Mouse (Mus musculus) A20 (cell line): ENCODE measurements around the gene Nol12.

Experiments
- DNase-seq: peaks from one replicate; pipeline ENCODE4 v3.0.0-alpha.2; 2011; ENCODE audit warnings: low read depth, low spot score

The Nol12 gene

DNA sequence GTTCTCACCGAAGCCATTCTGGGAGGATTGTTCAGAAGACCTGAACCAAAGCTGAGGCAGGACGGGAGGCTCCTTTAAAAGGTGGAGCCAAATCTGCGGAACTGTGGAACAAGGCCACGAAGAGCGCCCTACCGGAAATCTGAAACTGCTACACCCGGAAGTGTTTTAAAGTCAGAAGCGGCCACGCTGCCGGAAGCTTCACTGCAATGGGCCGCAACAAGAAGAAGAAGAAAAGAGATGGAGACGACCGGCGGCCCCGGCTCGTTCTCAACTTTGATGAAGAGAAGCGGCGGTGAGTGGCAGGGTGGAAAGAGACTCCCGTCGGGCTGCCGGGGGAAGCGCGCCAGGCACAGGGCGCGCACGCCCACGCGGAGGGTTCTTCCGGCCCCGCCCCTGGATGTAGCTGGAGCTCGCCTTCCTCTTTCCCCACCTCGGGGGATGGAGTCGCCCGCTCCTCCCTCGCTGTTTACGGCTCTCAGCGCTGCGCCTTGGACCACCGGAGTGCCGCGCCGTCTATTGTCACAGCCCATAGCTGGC, at the start of gene Nol12:
TSS of gene Nol12 (plus strand) at position 150 of the 537 bp plus-strand sequence.
- peak; percentile 96 for DNase-seq

DNA sequence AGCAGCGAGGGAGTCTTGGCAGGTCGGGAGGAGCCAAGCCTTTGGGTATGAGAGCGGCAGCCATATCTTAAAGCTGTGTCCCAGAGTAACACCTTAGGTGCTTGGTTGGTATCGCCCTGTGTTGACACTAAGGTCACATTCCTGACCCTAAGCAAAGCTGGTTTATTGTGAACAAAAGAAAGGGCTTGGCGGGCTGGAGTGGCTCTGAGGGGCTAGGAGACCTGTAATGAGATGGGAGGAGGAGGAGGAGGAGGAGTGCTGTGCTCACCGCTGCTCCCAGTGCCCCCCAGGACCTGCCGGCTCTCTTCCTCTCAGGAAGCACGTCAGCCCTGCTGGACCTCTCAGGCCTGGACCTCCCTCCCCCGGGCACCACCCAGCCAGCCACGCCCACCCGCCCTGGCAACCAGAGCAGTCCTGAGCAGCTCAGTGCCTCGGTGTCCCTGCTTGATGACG, 45.3 kb upstream of the Nol12 start:
- no peak for DNase-seq

DNA sequence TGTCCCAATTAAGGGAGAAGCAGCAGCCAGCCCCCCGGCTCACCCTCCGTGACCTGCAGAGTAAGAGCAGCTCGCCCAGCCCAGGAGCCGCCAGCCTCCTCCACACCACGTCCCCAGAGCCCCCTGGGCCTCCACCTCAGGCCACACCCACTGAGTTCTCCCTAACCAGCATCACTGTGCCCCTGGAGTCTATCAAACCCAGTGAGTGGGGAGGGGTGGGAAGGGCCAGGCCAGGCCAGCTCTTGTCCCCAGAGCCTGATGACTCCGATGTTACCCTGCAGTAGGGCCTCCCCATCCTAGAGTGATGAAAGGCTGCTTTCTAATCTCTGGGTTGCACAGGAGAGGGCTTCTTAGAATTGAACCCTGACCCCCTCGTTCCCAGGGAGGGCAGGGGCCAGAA, 42.3 kb upstream of the Nol12 start:
- DNase-seq = no peak

DNA sequence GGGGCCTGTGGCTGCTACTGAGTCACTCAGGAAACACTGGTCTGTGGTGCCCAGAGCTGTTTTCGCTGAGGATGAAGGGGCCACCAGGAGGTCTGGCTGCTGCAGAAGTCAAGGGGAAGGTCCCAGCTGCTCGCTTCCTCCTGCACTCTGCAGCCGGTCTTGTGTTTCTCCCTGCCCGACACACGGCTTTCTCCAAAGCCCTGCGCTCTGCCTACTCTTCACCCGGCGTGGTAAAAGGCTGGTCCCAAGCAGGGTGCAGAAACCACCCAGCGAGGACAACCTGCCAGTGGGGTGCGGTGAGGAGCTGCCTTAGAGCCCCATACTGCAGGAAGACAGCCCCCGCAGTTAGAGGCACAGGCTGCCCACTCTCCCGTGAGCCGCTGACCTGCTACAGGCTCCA, 40.0 kb upstream of the Nol12 start:
- peak; percentile 34 for DNase-seq

DNA sequence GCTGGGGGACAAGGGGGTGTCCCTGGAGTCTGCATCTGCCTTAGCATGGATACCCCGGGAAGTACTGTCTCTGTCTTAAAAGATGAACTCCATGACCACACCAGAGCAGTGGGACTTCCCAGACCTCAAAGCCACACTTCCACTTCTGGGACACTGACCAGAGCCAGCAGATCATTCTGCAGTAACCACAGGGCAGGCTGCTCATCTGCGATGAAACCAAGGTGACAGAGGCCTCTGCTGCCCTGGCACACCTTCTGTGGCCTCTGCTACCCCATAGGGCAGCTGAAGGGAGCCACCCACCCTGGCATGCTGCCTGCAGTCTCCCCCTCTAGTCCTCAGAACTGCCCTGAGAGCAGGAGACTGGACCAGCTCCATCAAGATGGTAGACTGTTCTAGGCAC, 39.0 kb upstream of the Nol12 start:
- DNase-seq = no peak

DNA sequence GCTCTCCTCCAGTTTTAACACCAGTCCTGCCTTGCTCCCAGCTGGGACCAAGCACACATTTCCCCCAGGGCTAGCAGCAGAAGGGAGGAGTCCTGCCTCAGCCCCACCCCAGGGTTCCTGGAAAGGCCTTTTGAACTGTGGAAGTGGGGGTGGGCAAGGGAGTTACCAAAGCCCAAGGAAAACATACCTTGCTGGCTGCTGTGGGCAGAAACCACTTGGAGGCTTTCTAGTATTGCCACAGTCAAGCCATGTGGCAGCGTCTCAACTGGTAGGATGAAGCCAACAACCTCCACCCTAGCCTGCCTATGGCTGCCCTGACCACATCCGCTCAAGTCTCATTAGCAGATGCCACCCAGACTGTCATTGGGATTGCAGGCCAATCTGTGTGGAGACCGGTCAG, 38.6 kb upstream of the Nol12 start:
- no peak for DNase-seq

DNA sequence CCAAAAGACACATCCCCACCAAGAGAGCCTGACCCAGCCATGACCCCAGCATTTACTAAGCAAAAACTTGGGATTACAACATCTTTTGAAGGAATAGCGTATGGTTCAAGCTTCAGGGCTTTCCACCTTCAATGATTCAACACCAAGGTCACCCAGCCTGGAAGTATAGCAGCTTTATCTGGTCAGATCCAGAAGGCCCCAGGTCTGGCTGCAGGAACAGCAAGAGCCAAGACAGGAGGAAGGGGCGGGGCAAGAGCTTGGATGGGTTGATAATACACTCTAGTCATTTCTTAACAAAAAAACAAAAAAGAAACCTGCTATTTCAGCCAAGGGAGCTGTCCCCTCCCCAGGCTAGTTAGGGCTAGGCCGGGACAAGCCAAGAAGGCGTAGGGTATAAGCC, 37.2 kb upstream of the Nol12 start:
- no peak for DNase-seq

DNA sequence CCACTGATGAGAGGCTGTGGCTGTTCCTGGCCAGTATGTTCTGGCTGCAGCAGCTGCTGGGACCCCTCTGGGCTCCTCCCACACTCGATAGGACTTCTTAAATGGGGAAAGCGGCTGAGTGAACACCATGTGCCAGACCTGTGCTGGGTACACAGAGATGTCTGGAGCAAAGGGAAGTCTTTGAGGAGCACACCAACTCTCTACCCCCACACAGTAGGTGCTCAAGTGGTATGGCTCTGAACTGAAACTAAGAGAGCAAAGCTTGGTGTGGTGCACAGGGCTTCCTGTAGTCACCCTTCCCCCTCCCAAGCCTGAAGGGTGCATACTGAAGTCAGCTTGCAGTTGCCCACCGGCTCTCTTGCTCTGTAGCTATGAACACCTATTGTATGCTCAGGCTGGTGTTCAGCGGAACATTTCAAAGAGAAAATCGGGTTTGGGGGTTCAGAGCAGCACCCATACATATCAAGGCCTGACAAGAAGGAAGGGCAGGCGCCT, 36.2 kb upstream of the Nol12 start:
- DNase-seq = peak; percentile 61

DNA sequence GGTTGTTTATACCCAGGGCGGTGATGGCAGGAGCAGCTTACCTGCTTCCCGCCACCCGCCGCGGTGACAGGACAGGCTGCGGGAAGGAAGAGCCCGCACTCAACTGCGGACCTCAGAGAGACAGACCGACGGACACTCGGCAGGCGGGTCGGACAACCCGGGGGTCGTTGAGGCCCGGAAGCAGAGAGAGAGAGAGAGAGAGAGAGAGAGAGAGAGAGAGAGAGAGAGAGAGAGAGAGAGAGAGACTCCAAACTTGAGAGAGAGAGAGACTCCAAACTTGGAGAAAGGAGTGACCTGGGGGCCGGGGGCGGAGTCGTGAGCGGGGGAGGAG, 35.4 kb upstream of the Nol12 start, which contains the start of gene Gm49510:
TSS of gene Gm49510 (plus strand) at position 259 of the 331 bp plus-strand sequence.
- no peak for DNase-seq

DNA sequence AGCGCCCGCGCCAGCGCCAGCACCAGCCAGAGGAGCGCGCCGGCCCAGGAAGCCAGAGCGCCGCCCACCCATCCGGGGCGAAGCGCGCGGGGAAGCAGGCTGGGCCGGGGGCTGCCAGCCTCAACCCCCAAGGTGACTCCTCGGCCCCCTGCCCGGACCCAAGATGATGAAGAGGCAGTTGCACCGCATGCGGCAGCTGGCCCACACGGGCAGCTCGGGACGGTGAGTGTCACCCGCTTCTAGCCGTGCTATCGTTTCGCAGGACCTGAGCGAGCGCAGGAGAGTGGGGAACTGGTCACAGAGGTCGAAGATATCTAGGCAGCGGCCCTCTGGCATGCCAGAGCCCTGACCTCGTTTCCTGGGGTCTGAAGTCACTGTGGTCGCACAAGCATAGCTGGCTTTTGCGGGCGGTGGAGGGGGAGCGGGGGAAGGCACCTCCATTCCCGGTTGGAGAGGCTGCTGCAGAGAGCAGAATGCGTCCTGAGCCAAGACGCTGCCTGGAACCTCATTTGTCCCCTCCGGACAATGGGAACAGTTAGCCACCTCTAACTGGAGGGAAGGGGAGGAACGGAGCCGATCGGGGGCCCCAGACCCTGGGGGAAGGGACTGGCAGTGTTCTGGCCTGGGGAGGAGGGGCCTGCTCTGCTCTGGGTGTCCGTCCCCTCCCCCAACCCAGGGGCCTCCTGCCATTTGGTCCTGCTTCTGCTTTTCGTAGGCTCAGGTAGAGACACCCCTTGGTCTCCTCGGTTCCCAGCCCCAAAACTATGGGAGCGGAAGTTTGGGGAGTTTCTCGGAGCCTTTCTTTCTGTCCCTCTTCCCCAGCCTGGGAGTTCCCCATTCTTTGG, 34.8 kb upstream of the Nol12 start, which contains the start of gene Sh3bp1:
TSS of gene Sh3bp1 (plus strand) at position 29 of the 845 bp plus-strand sequence.
- DNase-seq = peak; percentile 86

DNA sequence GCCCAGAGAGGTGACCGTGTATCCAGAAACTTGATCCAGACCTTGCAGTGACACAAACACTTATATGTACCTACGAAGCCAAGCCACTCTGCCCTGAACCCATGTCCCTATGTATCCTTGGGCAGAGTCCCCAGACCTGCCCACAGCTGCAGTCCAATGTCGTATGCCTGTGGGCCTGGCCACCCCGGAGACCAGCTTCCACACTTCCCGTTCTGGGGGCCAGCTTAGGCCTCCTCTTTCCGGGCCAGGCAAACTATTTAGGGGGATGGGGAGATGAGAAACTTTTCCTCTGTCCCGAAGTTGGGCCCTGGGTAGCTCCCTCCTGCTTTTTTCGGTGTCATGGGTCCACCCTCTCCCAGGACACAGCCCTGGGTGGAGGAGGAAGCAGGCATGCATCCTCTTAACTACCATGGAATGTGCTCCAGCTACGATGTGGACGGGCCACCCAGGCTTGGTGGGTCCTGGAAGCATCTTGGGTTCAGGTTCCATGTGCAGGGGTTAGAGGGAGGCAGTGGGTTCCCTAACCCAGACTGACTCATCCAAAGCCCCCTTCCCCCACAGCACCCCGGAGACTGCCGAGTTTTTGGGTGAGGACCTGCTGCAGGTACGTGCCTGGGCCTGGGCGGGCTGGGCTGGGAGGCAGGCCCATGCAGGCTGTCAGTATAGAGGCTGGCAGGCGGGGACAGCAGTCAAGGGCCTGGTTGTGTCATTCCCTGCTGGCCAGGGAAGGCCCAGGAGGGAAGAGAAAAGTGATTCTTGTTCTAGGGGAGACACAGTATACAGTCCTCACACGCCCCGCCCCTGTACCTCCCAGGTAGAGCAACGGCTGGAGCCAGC, 33.9 kb upstream of the Nol12 start:
- no peak for DNase-seq

DNA sequence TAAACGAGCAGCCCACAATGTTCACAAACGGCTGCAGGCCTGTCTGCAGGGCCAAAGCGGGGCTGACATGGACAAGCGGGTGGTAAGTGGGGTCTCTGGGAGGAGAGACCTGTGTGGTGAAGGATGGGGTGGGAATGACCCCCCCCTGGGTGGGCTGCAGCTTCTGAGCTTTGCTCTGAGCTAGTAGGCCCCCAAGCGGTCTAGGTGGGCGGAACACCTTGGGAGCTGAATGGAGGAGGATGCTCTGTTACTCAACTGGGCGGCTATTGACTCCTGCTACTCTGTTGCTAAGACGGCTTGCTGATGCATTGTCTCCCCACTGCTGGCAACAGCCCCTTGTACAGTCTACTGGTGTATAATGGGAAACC, 33.3 kb upstream of the Nol12 start:
- DNase-seq = no peak

DNA sequence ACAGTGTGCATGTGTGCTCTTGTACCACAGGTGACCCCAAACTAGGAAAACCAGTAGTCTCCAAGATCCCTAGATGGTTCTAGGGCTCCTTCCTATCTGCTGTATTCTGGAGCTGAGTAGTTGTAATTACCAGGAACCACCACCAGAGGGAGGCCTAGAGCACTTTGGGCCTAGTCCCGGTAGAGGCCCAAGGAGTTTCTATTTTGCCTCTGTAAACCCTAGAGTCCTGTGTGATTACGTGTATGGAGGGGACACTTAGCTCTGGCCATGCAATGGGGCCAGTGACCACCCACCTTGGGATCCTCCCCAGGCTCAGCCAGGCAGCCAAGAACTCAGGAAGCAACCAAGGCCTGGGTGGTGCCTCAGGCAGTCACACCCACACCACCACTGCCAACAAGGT, 31.5 kb upstream of the Nol12 start:
- peak; percentile 86 for DNase-seq

DNA sequence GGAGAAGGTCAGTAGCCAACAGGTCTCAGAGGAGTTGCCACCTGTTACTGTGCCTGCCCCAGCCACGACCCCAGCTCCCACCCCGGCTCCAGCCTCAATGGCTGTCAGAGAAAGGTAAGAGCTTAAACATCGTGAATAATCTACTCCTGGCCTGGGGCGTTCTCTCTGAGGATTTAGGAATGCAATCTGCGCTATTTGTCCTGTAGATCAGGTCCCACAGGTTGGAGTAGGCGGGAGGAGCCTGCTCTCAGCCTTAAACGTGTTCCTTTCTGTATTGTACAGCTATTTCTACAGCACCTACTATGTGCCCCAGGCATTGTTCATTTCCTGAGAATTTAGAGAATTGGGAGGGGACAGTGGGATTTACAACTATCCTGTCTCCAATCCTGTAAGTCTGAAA, 26.3 kb upstream of the Nol12 start:
- no peak for DNase-seq

DNA sequence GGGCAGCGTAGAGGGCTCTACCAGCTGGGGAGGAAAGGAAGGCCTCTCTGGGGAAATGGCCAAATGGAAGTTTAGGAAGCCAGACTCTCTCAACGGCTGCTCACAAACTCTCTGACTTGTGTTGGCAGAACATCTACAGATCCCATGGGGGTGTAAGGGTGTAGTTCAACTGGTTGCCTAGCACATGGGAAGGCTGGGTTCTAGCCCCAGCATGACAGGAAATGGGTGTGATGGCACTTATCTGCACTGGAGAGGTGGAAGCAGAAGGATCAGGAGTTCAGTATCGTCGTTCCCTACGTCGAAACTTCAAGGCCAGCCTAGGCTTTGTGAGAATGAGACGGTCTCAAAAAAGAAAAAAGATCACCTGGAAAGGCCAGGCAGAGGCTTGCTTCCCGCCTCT, 25.8 kb upstream of the Nol12 start:
- no peak for DNase-seq

DNA sequence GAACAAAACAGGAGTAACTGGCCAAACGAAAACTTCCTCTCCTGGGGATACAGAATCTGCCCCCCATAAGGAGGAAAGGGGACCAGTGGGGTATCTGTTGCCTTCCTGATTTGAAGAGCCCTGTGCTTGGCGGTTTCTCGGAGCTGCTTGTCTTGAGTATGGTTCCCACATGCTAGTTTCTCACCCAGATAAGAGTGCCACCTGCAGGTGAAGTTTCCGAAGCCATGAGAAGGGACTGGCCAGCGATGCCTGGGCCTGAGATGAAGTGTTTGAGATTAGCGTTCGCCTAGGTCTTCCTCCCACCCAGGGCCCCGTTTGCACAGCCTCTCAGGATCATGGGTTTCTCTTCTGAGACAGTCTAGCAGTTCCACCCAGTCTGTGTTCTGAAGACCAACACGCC, 22.7 kb upstream of the Nol12 start:
- peak; percentile 73 for DNase-seq

DNA sequence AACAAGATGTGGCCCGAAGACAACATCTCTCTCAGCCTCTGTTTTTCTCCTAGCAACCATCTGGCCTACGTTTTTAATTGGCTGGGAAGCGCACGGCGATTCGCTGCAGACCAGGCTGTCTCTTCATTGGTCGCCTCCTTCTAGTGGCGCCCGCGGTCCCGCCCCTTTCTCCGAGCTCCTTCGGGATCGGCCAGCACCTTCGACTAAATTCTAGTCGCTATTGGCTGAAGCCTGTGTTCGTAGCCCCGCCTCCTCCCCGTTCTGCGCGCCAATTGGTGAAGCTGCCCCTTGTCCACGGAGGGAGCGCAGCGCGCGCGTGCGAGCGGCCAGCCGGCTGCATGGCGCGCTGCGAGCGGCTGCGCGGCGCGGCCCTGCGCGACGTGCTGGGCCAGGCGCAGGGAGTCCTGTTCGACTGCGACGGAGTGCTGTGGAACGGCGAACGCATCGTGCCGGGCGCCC, 21.1 kb upstream of the Nol12 start, which contains the start of gene Pdxp:
TSS of gene Pdxp (plus strand) at position 288 of the 459 bp plus-strand sequence.
- peak; percentile 99 for DNase-seq

DNA sequence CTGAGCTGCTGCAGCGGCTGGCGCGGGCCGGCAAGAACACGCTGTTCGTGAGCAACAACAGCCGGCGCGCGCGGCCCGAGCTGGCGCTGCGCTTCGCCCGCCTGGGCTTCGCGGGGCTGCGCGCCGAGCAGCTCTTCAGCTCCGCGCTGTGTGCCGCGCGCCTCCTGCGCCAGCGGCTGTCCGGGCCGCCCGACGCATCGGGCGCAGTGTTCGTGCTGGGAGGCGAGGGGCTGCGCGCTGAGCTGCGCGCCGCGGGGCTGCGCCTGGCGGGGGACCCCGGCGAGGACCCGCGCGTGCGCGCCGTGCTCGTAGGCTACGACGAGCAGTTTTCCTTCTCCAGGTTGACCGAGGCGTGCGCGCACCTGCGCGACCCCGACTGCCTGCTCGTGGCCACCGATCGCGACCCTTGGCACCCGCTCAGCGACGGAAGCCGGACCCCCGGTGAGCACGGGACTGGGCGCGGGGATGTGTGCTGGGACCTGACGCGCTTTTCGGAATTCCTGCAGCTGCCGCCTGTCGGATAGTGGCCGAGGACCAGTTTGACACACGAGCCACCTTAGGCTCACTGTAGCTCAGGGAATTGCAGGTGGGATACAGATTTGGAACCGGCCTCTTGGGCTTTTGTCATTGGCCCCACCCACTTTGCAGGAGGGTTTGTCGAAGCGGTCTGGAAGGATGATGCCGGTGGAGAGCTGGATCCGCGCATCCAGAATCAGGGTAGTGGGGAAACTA, 20.5 kb upstream of the Nol12 start:
- no peak for DNase-seq

DNA sequence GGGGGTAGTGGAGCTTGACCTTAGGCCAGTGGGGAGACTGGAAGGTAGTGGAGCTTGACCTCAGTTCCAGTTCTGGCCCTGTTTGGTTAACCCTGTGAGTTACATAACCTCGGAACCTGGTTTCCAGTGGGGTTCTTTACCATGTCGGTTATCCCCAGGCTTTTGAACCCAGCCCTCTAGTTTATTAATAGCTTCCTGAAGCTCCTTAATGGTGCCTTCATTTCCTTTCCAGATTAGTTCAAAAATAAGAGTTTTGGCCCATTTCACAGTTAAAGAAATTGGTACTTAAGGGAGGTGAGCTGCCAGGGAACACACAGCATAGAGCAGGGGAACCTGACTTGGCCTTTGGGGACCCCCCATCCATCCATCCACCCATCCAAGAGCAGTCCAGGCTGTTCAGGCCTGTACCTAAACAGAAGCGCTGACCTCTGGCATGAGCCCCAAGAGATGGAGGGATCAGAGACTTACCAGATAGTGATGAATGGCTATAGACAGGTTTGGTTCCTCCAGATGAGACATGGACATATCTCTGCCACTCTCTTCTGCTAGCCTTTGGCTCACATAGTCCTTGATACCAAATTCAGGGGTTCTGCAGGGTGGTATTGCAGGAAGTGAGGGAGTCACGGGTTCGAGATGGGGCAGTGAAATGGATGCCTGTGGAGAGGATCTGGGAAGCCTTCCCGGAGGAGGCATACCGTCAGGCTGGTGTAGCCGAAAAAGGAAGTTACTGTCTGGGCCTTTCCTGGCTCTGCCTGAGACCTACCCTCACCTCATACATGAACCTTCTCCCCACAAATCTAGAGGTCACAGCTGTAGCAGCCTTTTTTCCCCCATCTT, 19.7 kb upstream of the Nol12 start:
- no peak for DNase-seq

DNA sequence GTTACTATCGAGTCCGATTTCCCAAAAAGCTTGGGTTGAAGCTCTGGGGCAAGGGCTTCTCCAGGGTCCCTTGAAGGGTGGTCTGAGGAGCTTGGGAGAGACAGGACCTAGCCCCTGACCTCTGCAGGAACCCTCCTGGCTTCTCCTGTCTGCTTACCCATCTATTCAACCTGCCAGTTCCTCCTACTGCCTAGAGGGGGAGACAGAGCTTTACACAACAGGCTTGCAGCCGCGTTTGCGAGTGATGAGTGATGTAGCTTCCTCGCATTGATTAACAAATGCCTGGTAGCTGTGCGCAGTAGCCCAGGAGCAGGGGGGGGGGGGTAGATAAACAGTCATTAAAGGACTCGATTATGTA, 19.1 kb upstream of the Nol12 start:
- DNase-seq = peak; percentile 87
